Mouse (Mus musculus) right cerebral cortex, postnatal 36 days (tissue): ENCODE results near the gene Qk.

ENCODE experiments used
- DNase-seq, 2 experiments: peaks; one replicate each; pipeline ENCODE4 v3.0.0; 2022; ENCODE audit warnings: low spot score in 2 of 2, mixed read lengths in 1 of 2

The Qk gene

GRCm38 (mm10) chr17:10326596-10327045 is 7.0 kb upstream of the Qk start:
- DNase-seq = no peak

- DNase-seq = no peak
Observed at GRCm38 (mm10) chr17:10325921-10326320, 6.3 kb upstream of the Qk start.

- DNase-seq = no peak
Observed at GRCm38 (mm10) chr17:10321754-10322153, 2.1 kb upstream of the Qk start.

GRCm38 (mm10) chr17:10321092-10321491 is 1.4 kb upstream of the Qk start:
- DNase-seq = no peak

- DNase-seq = no peak
Observed at GRCm38 (mm10) chr17:10320456-10320790, 769 bp upstream of the Qk start.

GRCm38 (mm10) chr17:10319431-10319684 is 296 bp downstream of the Qk start:
- no peak for DNase-seq

GRCm38 (mm10) chr17:10318561-10319430 is 858 bp downstream of the Qk start:
- peak; percentile 59 to 64 for DNase-seq

GRCm38 (mm10) chr17:10317981-10318551 is 1.6 kb downstream of the Qk start:
- DNase-seq = no peak

GRCm38 (mm10) chr17:10317186-10317585 is 2.5 kb downstream of the Qk start:
- no peak for DNase-seq

- DNase-seq = no peak
Observed at GRCm38 (mm10) chr17:10316446-10316845, 3.2 kb downstream of the Qk start.

GRCm38 (mm10) chr17:10310046-10310445 is 9.6 kb downstream of the Qk start:
- DNase-seq = no peak

- DNase-seq = no peak
Observed at GRCm38 (mm10) chr17:10309135-10309623, 10.5 kb downstream of the Qk start.

- no peak for DNase-seq
Observed at GRCm38 (mm10) chr17:10306424-10306823, 13.2 kb downstream of the Qk start.

GRCm38 (mm10) chr17:10304001-10304400 is 15.7 kb downstream of the Qk start:
- no peak for DNase-seq

- DNase-seq = no peak
Observed at GRCm38 (mm10) chr17:10300968-10301795, 18.5 kb downstream of the Qk start.

GRCm38 (mm10) chr17:10299396-10299795 is 20.3 kb downstream of the Qk start:
- DNase-seq = no peak

GRCm38 (mm10) chr17:10292520-10292919 is 27.1 kb downstream of the Qk start:
- no peak for DNase-seq

- DNase-seq = no peak
Observed at GRCm38 (mm10) chr17:10284772-10285171, 34.9 kb downstream of the Qk start.

GRCm38 (mm10) chr17:10279532-10279931 is 40.1 kb downstream of the Qk start:
- no peak for DNase-seq

GRCm38 (mm10) chr17:10269518-10269917 is 50.1 kb downstream of the Qk start:
- DNase-seq = no peak

- DNase-seq = no peak
Observed at GRCm38 (mm10) chr17:10268468-10268867, 51.2 kb downstream of the Qk start.

GRCm38 (mm10) chr17:10266207-10266606 is 53.4 kb downstream of the Qk start:
- DNase-seq = no peak
